Mouse (Mus musculus): ENCODE results near the gene Plcg2.

The Plcg2 gene

DNA sequence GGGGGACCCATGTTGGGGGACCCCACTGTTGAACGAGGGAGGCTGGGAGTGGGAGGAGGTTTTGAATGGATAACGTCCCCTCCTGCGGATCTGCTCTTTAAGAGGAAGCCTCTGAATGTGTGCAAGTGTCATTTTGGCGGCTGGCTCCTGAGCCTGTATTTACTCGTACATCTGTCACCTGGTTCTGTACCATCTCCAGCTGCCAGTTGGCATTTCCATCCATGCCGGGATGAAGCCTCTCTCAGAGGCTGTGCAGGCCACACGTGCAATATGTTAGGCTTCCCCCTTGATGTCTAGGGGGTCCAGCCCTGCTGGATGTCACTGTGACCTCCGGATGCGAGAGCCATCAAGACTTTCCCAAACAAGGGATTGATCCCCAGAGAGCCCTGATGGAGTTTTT lies 129.0 kb downstream of the Plcg2 start:
- DNase-seq (ENCODE audit: low read depth in 1 of 2, low spot score in 2 of 2) = no peak

DNA sequence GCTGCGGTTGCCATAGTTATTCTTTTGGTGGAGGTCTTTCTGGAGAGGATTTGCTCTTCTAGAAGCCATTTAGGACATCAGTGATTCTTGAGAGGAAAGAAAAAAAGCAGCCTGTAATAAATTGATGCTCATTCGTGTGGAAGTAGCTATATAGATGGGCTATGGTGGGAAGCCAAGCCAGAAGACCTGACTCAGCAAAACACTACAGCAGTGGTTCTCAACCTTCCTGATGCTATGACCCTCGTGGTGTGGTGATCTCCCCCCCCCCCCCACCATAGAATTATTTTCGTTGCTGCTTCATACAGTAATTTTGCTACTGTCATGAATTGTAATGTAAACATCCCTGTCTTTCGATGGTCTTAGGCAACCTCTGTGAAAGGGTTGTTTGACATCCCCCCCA lies 134.4 kb downstream of the Plcg2 start:
- no peak for DNase-seq (ENCODE audit: low read depth in 1 of 2, low spot score in 2 of 2)

DNA sequence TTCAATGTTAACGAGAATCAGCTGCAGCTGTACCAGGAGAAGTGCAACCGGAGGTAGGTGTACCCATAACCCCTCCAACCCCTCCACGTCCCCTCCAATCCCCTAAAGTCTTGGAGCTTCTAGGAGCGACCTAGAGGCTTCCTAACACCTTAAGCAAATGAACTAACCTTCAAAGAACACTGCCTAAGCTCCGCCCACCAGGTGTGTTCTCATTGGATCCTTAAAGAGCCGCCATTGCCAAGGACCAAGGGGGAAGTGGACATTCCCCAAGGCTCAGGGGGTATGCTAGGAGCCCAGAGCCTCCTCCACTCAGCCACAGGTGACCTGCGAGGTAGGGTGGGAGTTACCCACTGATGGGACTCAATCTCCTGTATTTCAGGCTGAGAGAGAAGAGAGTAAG lies 136.3 kb downstream of the Plcg2 start:
- no peak for DNase-seq (ENCODE audit: low read depth in 1 of 2, low spot score in 2 of 2)

DNA sequence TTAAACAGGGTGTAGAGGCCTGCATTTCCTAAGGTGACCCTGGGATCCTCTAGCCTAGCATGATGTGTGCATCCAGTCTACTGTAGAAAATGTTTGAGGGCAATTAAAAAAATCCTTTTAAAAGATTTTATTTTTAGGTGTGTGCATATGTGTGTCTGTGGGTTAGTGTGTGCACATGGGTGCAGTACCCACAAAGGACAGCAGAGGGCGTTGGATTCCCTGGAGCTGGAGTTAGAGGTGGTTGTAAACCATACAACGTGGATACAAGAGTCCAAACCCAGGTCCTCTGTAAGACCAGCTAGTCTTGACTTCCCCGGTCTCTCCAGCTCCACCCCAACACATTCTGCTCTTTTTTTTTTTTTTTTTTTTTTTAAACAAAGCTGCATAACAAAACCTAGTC lies 139.4 kb downstream of the Plcg2 start:
- no peak for DNase-seq (ENCODE audit: low read depth in 1 of 2, low spot score in 2 of 2)

DNA sequence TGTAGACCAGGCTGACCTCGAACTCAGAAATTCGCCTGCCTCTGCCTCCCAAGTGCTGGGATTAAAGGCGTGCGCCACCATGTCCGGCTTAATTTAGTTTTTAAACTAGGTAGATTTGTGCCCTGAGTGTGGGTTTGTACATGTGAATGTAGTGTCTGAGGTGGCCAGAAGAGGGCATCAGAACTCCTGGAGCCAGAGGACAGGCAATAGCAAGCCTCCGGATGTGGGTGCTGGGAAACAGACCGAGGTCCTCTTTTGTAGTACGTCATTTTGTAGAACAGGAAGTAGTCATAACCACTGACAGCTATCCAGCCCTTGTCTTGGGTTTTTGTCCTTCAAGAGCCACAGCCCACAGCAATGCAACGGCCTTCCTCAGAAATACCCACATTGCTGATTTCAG lies 141.5 kb downstream of the Plcg2 start:
- DNase-seq (ENCODE audit: low read depth in 1 of 2, low spot score in 2 of 2) = no peak

DNA sequence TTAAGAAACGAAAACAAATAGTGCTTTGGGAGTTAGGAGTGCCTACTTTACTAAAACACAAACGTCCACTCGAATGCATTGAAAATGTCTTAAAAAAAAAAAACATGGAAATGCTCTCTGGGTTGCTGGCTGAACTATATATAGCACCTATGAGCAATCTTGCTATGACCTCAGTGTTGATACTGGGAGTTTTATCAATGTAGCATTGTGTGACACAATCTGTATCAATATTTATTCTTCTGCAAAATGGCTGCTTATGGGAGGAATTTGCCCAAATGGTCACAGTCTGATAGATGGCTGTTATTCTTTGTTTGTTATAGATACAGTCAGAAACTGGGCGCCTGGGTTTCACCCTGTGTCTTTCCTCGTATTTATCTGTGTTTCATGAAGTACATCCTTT lies 147.4 kb downstream of the Plcg2 start:
- no peak for DNase-seq (ENCODE audit: low read depth in 1 of 2, low spot score in 2 of 2)

DNA sequence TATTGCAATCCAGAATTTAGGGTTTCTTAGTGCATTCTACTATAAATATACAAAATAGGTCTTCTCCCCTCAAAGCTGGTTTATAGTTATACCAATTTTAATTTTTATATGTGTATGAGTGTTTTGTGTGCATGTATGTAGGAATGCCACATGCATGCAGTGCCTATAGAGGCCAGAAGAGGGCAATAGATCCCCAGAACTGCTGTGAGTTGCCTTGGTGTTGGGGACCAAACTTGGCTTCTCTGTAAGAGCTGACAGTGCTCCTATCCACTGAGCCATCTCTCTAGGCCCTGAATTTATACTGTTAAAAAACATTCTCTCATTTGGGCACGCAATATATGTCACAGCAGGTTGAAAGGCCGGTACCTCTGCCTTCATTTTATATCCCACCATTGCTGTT lies 147.9 kb downstream of the Plcg2 start:
- DNase-seq (ENCODE audit: low read depth in 1 of 2, low spot score in 2 of 2) = no peak

DNA sequence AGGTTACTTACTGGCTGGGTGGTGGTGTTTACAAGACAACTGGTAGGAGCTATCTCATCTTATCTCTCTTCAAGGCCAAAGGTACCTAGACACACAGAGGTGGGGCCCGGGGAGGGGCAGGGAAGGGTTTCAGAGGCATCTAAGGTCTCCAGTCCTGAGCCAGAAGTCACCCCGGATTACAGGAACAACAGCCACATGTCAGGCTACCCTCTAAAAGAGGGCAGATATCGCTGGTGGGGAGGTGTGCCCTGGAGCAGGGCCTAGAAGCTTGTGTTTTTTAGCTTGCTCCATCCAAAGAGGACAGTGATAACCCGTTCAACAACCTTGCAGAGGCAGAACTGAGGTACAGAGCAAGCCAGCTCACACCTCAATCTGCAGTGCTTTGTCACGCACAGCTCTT lies 148.3 kb downstream of the Plcg2 start:
- DNase-seq (ENCODE audit: low read depth in 1 of 2, low spot score in 2 of 2) = no peak

DNA sequence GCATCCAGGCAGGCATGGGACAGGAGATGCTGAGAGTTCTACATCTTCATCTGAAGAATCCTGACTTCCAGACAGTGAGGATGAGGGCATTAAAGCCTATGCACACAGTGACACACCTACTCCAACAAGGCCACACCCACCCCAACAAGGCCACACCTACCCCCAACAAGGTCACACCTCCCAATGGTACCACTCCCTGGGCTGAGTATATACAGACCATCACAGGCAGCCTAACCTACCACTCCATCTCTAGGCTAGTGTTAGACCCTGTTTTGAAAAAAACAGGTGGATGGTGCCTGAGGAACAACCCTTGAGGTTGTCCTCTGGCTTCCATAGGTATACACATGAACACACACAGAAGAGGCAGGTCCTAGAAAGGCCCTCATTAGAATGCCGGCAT lies 154.2 kb downstream of the Plcg2 start:
- DNase-seq (ENCODE audit: low read depth in 1 of 2, low spot score in 2 of 2) = no peak

DNA sequence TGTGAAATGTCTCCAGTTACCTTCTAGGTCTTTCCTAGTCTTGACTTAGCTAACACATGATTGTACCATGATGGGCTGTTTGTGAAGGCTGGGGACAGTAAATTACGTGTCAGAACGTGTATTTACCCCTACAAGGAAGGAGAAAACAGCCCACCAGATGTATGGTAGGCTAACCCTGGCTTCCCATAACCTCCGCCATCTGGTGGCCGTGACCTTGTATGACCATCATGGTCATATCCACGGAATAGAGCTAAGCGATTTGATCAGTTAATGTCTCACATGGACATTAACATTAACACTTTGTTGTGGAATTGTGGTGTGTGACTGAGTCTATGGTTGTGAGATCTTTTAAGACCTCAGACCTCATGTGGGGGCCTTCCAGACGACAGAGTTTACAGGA lies 160.9 kb downstream of the Plcg2 start:
- no peak for DNase-seq (ENCODE audit: low read depth in 1 of 2, low spot score in 2 of 2)

DNA sequence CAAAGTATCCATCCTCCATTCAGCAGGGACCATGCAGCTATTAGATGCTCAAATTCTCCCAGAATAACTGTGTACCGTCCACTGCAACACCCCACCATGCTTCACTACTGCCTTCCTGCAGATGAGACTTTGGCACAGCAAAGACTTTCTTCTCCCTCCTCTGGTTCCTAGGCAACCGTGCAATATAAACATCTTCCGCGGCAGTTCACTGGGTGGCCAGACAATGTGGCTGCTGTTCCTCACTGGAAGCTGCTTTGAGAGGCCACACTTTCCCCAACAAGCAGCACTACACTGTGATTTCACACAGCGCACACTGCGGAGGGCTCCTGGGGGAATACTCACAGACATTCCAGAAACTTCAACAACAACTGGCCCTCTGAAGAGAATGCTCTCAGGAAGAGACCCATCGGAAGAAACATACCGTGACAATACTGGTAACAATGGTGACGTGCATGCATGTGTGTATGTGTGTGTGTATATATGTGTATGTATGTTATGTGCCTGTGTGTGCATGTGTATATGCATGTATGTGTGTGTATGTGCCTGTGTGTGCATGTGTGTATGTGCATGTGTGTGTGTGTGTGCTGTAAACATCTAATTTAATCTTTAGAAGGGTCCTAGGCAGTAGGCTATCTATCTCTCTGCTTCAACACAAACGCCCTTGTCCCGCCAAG lies 162.4 kb downstream of the Plcg2 start:
- DNase-seq (ENCODE audit: low read depth in 1 of 2, low spot score in 2 of 2) = no peak

DNA sequence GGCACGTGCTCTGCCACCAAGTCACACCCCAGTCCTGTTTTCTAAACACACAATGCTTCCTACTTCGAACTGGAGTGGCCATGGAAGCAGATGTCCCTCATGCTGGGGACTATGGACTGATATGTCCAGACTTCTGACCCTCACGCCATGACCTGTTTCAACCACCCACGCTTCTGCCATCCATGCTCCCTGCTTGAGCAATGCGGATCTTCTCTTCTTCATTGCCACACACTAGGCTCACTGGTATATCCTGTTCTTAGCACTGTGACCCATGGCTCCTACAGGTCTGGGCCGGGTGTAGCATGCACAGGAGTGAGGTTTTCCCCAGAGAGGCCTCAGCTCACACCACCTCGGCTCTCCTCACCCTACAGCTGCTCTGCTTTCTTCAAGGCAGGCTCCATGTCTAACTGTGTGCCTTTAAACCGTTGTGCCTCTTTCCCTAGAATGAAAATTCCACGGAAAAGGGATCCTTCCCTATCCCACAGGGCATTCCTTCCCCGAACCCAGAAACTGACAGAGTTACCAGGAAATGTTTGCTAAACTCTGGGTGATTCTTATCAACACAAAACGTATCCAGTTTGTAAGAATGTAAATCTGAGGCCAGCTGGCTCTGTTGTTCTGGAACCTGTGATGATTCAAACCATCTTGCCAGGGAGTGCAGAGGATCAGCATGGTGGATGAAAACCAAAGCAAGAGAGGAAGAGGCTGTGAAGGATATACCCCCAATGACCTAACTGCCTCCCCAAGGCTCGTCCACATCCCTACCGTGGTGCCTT lies 169.4 kb downstream of the Plcg2 start:
- DNase-seq (ENCODE audit: low read depth in 1 of 2, low spot score in 2 of 2) = no peak

DNA sequence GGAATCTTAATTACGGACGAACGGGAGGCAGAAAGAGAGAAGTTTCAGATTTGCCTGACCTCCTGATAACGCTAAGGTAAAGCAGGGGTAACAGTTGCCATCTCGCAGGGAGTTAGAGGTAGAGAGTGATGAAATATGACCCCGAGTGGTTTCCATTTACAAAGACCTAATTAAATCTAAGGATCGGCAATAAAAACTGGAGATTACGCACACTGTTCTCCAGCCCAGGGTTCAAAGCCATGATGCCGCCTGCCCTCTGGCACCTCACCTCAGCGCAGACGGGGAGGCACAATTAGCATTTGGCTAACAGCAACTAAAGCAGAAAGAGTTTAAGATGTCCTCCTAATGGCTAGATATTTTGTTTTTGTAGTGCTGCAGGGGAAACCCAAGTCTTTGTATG lies 172.4 kb downstream of the Plcg2 start:
- DNase-seq (ENCODE audit: low read depth in 1 of 2, low spot score in 2 of 2) = no peak

DNA sequence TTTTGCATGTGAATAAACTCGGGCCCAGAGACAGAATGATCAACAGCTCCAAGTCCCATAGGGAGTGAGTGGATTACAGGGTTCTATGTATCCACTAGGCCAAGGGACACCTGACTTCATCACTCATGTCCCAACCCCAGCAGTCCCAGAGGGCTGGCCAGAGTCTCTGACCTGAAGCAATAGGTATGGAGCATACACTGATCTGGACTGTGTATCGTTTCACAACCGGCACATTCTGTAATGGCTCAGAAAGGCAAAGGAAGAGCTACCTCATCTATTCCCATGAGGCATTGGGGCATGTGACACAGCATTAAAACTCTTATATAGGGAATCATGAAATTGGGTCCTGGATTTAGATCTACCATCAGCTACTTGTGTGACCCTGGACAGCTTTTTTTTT lies 174.5 kb downstream of the Plcg2 start:
- no peak for DNase-seq (ENCODE audit: low read depth in 1 of 2, low spot score in 2 of 2)

DNA sequence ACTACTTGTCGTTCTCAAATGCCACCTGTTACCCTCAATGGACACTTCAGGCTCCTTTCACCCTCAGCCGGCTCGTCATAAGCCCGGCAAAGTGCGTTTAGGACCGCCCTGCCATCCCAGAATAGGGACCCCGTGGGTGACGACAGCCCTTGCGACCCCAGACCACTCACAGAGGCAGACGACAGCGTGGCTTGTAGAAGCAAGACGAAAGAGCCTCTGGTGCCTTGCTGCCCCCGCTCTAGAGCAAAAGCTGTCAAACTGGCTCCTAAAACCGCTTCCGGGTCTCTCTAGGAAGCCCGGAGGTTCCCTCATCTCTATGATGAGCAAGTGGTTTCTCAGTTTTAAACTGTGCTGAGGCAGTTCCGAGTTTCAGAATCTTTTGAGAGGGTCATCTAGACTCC lies 175.3 kb downstream of the Plcg2 start, which contains the start of gene Sdr42e1:
Sdr42e1 (minus strand) TSS at position 260 of the 401 bp plus-strand sequence.
- DNase-seq (ENCODE audit: low read depth in 1 of 2, low spot score in 2 of 2) = peak; percentile 19 to 55

DNA sequence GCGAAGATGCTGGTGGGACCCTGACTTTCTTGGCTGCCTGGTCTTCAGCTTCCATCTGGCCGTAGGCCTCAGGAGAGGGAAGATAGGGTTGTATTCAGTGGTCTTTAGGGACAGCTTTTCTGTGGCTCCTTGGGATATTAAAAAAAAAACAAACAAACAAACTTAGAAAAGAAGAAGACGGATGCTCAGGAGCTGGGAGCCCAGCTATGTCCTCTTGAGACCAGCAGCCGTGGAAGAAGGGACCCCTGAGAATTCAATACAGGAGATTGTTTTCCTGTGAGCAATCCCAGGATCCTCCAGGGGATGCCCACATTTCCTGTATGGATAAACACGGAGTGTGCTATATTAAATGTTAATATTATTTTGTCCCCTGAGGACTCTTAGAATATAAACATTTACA lies 177.1 kb downstream of the Plcg2 start:
- no peak for DNase-seq (ENCODE audit: low read depth in 1 of 2, low spot score in 2 of 2)

DNA sequence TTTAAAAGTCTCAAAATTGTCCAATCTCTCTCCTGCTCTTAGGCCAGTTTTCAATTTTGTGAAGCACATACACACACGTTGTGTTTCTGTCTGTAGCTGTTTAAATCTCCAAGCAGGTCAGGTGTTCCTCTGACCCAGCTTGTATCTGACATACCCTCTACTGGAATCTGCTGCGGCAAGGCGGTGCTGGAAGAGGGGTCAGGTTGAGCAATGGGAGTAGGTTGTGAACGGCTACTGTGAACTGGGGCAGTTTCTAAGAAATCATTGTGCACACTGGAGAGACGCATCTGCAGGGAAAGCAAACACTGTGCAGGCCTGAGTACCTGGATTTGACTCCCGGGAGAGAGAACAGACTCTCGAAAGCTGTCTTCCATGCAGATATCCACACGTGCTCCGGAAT lies 178.4 kb downstream of the Plcg2 start:
- DNase-seq (ENCODE audit: low read depth in 1 of 2, low spot score in 2 of 2) = no peak

DNA sequence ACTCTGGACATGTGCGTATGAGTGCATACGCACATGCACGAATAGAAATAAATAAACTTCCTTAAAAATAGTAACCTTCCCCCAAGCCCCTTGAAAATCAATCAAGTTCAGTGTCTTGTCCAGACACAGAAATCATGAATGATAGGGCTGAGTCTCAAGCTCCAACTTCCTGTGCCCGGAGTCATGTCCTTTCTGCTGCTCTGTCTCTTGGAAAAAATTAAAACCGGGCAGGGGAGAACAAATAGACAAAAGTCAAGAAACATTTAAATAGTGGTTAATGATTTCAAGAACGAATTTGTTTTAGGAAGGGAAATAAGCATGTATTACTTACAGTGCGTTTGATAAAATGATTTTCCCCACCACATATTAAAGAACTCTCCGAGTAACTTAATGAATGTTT lies 178.9 kb downstream of the Plcg2 start:
- no peak for DNase-seq (ENCODE audit: low read depth in 1 of 2, low spot score in 2 of 2)

DNA sequence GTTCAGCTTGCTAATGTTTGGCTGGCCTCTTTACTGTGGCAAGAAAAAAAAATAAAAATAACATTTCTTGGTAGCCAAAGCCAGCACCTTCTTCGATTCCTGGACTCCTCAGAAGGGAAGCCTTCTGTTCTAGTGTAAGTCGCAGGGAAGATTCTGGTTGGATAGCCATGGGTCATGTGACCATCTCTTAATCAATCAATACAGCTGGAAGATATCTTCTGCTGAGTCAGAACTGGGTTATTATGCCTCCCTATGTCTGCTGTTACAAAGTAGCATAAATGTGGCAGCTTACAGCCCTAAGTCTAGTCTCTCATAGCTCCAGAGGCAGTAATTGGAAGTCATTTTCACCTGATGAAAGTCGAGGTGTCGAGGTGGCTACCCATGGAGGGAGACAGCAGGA lies 180.6 kb downstream of the Plcg2 start:
- DNase-seq (ENCODE audit: low read depth in 1 of 2, low spot score in 2 of 2) = no peak

DNA sequence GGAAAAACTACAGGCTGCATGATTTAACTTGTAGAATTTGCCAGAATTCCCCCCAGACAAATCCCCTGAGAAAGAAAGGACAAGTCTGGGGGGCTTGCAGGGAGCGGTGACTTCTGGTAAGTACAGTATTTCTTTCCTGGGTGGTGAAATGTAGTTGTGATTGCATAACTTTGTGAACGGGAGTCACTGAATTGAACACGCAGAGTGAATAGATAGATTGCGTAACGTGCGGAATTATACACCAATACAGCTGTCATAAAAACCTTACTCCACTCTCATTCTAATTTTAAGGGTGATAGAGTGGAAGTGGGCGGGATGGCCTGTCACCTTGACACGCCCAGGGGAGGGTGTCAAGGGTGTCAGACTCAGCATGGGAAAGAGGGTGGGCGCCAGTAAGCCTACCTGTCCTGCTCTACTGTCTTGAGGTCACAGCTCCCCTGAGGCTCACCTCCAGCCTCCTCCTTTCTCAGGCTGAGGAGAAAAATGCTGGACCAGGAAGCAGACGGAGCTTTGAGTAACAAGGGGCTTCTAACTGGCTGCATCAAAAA lies 185.9 kb downstream of the Plcg2 start:
- no peak for DNase-seq (ENCODE audit: low read depth in 1 of 2, low spot score in 2 of 2)

DNA sequence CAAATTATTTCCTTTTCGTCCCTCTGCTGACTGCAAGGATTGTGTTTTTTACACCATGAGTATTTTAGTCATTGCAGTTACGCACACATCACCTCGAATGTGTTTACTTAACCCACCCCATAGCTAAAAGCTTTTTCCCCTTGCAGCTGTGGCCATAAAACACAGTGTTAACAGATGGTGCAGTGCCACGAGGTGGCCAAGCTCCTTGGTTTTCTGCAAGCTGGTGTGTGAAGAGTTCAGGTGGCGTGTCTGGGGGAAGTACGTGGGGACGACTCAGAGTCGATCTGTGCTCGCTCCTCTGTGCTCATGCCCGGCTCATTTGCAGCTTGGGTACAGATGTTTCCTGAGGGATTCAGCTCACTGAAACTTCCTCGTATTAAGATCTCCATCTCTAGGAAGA lies 186.4 kb downstream of the Plcg2 start:
- no peak for DNase-seq (ENCODE audit: low read depth in 1 of 2, low spot score in 2 of 2)

Measured in monocyte, adult 2 months (primary cell).